Mouse (Mus musculus) thymus, adult 2 months (tissue): Measurements from ENCODE around the gene Gpr45.

Experiments
- CTCF ChIP-seq: fragments of 200-500 bp; IDR thresholded peaks from 2 replicates; pipeline ENCODE4 v1.5.1; 2012; ENCODE audit warnings: mild to moderate bottlenecking, control low read depth, low read length, moderate library complexity, borderline replicate concordance; ENCODE audit not compliant: control insufficient read depth, poor library complexity, insufficient read depth; ENCODE audit errors: extremely low read depth
- POLR2A ChIP-seq: fragments of 200-500 bp; IDR thresholded peaks from 2 replicates; pipeline ENCODE4 v1.6.1; 2012; ENCODE audit warnings: mild to moderate bottlenecking, low read length, control low read depth, moderate library complexity; ENCODE audit not compliant: control insufficient read depth, poor library complexity, insufficient read depth; ENCODE audit errors: extremely low read depth

- TF ChIP-seq POLR2A (no peak), CTCF (no peak)
Observed at GRCm38 (mm10) chr1:43067551-43067950, 114.9 kb downstream of the Gpr45 start.
